Mouse (Mus musculus): ENCODE measurements at regions not wholly inside any gene's neighbourhood (a gene's known extent, or its start where the extent isn't known, plus 50 kb on each side); places are given as distances from the start of the nearest gene placed in this dataset.
A peak's percentile ranks its signal among the peaks of the same experiment; 100 is the strongest.

DNA sequence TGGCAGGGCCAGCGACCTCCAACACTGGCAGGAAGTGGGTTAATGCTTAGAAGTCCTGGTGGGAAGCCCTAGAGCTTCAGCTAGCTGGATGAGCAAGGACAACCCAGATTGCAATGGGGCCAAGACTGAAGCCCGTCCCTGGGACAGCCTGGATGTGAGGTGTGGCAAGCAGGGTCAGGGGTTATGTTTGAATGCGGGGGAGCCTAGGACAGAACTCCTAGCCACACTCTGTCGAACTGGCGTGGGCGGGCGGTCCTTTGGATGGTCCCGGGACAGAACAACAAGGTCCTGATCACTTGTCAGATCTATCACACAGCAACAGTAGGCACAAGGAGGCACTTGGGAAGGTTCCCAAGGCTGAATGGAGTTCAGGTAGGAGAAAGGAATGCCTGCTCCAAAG lies 101.1 kb upstream of the Ccnd1 start:
- DNase-seq, result no peak

DNA sequence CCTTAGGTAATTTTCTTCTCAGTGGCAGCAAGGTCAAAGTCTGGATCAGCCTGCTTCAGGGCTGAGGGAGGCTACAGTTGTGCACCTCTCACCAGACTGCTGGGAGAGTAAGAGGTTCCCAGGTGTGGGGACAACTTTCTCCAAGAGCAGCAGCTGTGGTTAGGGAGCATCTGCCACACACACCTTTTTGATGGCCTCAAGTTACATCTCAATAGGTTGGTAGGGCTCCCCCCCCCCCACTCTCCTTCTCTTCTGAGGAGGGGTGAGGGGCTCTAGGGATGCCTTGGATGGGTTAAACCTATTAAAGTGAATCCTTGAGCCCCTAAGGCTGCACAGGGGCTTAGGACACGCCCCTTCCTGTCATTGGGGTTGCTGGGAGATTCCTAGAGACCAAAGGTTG lies 94.7 kb upstream of the Ccnd1 start:
- no peak for DNase-seq

DNA sequence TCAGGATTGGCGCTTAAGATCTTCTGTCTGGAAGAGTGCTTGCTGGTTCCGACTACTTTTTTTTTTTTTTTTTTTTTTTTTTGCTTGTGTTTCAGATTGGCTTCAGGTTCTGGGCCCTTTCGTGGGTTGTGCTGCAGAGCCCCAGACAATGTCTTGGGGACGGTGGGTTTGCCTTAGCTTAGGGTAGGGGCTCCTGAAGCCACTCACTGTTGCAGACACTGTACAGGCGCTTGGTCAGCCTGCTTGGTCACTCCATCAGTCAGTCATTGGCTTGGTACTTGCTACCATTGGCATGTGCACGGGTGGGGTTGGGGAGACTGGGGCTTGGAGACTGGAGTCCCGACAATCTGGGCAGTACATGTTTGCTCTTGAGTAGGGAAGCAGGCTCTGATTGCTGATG lies 91.5 kb upstream of the Ccnd1 start:
- DNase-seq, result no peak

DNA sequence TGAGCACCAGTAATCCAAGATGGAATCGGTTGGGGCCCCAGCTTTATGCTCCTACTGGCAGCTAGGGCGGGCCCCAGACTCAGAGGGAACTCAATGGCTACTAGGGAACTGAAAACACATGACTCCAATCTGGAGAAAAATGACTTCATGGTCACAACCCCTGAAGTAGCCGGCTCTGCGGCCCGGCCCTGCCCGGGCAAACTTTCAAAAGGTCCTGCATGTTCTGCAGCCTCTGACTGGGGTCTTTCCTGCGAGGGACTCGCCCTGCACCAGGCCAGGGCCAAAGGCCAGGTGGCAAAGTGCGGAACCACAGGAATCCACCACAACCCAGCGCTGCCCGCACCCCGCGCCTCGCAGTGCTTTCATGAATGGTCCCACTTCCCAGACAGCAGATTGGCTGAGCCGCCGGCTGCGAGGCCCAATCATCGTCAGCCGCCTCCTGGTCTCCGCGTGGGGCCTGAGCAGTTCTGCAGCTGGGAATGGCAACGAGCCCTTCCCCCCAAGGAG lies 91.0 kb upstream of the Ccnd1 start:
- peak; percentile 91 for DNase-seq

DNA sequence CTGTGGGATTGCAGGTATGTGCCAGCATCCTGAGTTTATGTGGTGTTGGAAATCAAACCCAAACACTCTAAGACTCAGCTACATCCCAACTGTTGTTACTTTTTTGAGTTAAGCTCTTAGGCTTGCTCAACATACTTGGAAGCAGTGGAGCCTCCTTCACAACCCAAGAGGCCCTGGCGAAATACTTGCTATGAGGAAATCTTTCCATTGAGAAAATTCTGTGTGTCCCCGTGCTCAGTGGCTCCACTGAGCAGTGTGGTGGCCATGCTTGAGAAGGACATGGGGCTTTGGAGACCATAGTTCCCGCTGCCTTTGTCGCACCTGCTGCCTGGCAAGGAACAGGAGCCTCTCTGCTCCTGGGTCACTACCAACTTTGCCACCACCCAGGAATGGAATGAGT lies 89.9 kb upstream of the Ccnd1 start:
- no peak for DNase-seq

DNA sequence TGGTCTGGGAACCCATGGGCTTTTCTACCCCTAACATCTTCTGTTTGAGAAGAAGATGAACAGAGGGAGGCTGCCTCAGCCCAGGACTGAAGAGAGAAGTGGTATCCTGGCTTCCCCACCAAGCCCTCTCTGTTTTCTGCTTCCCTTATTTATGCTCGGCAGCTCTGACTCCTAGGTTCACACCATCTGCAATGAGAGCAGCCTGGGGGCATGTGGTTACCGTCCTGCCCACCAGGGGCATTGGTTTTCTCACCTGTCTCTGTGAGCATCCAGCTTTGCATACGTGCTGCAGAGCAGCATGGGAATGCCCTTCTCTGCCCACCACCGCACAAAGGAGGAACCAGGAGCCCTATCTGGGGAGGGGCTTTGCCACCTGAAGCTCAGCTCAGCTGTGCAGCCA lies 89.4 kb upstream of the Ccnd1 start:
- DNase-seq, result peak; percentile 17

DNA sequence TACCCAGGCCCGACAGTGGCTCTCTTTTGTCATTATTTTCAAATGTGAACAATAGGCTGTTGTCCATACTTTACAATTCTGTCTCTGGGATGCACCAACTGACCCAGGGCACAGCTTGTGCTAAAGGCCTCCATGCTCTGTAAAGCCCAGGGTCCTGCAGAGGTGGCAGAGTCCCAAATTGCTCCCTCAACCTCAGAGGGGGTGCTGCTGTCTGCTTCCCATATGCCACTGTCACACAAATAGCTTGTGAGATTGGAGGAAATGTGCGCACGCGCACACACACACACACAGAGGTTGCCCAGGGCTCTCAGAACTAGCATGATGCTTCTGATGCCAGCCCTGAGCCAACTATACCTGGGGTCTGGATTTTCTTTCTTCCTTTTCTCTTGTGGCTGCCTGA lies 87.3 kb upstream of the Ccnd1 start:
- no peak for DNase-seq

DNA sequence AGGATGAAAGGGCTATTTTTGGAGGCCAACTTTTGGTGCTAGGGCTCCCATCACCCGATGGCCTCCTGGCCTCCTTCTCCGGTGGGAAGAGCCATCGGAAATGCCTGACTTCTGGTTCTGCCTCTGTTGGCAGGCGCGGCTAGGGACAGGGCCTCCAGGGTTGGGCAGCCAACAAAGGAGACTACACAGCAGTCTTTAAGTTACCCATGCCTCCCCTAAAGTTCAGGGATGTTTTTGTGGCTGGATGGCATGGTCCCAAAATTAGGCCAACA lies 86.2 kb upstream of the Ccnd1 start:
- peak; percentile 69 for DNase-seq

DNA sequence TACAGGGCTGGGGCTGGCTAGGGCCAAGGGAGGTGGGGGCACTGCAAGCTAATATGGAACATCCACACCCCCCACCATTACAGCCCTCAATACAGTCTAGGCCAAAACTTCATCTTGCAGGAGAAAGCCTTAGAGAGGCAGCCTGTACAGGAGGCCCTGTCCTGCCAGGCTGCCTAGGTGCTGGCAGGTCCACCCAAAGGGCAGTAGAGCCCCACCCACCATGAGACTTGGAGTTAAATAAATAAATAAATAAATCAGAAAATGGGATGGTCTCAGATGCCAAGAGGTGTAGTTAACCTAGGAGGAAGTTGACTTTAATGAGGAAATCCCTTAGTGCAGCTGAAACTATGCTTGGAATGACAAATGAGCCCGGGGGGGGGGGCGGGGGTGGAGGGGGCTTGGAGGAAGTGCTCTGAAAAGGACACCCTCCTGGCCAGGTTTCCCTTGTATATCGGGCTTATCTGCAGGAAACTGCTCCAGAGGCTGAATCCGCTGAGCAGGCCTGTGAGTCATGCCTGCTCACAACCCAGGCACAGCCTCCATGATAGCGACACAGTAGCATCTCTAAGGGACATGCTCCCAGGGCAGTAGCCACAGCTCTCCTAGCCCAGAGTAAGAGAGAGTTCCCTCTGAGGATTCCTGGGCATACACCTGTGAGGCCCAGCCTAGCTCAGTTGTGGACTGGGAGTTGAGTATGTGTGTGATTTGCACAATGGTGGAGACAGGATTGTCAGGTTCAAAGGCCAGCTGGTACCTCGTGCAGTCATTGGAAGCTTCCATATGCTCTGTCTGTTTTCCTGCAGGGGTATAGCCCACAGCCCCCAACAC lies 85.7 kb upstream of the Ccnd1 start:
- DNase-seq, result peak; percentile 69

DNA sequence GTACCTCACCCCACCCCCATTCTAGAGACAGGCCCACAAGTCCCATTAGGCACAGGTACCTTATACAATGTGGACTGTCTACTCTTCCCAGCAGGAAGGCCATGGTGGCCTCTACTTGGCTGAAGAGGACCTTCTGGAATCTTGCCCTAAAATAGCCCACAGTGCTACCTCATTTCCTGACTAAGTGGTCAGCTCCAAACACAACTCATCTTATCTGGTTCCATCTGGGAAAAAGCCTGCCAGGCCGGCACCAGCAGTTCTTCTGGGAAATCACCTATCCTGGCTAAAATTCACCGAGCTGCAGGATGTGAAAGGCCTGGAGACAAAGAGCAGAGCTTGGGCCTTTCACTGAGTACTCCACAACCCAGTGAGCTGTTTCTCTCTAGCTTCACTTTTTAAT lies 84.9 kb upstream of the Ccnd1 start:
- DNase-seq, result peak; percentile 26

DNA sequence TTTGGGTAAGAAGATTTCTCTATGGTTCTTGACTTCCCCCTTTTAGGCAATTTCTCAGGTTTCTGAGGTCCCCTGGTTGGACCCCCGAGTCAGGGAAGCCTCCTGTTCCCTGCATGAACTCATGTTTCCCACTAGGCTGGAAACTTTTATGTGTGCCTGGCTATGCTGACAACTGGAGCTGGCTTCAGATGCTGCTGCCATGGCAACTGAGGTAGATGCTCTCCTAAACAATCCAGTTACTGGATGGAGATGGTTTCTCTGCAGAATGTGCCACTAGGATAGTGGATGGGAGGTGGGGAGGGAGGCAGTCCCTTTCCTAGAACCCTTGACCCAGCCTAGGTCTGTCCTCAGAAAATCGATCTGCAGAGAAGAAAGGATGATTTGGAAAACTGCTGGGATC lies 79.4 kb upstream of the Ccnd1 start:
- no peak for DNase-seq

DNA sequence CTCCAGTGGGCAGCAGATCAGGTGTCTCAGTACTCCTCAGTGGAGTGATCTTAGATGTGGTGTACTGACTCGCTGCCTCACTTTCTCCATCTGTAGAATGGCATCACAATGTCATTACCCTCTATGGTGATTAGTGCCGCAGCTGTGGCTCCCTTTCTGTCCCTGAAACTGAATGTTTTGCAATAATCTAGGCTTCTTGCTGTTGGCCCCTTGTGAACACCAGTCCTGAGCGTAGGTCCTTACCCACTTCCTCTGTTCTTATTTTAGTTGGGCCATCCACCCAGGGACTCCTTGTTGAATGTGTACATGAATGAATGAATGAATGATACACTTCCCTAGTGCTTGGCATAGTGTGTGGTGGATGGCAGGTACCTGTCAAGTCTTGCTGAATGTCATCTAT lies 78.4 kb upstream of the Ccnd1 start:
- no peak for DNase-seq

DNA sequence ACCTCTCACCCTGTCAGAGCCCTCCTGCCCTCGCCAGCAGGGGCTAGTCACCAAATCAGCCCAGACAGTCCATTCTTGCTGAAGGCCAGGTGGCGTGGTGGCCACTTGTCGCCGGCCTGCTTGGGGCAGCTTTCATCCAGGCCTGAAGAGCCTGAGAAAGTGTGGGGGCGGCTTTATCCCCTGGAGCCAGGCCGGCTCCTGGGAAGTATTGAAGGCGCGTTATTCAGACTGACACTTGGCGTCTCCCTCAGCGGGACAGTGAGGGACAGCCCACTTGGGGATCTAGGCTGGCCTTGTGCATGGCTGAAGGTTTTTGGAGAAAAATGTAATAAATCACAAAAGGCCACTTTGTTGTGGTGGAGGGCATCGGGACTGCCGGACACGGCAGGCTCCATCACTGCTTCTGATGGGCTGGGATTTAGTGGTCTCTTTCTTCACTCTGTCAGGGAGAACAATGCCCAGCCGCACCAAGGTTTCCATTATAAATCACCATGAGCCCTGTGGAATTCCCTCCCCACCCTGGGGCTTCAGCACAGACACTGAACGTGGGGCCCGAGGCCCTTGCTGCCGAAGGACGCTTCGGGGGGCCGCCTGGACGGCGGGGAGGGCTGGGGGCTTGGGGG lies 75.8 kb upstream of the Ccnd1 start:
- no peak for DNase-seq

DNA sequence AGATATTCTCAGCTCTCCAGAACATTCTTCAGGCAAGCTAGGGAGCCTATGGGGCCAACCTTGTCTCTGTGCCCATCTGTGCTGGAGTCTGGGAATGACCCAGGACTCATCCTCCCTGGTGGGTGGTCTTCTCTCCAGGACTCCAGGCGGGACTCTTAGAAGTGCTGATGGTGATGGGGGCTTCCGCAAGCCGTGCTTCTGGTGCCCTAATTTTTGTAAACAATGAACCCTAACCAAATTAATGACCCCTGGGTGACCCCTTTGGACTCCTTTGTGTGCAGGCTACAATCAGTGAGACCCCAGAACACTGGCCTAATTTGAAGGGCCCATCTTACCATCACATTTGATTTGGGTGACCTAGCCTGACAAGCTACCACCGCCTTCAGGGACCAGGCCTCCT lies 71.0 kb upstream of the Ccnd1 start:
- DNase-seq, result no peak

DNA sequence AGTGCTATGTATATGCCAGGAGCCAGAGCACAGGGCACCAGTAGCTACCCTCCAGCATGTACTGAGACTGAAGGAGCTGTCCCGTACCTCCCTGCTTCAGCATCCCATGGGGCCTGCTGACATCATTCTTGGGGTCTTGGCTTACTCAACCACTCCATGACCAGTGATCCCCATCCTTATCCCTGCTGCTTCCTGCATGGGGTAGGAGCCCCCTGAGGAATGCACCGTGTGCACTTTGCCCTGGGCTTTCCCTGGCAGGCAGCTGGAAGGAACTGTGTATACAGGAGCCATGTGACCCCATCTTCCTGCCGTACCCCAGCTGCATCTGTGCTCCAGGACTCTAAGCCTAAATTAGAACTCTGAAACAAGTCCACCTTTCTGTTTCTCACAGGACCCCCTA lies 70.3 kb upstream of the Ccnd1 start:
- DNase-seq, result no peak

DNA sequence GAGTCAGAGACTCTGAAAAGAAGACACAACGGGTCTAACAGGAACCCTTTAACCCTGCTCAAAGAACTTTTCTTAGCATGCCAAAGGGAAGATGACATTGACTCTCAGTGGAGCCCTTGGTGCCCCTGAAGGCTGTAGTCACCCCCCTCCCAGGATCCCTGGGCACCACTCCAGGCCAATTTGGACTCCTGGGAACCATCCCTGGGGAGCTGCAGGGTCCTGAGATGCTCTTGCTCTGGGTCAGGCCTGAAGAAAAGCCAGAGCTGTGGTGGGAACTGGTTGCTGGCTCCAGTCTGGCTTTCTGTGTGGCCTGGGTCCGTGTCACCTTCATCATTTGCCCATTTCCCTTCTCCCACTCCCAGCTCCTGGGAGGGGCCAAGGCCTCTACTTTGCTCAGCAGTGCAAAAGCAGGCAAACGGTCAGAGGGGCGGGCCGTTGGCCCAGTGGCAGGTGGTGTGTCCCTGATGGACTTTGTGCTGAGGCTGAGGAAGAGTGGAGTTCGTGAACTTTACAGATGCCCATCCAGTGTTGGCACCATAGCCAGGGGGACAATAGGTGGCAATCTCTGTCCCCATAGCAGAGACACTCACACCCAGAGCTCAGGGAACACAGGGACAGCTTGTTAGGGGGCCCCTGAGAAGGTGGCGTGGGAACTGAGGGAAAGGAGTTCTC lies 69.1 kb upstream of the Ccnd1 start:
- no peak for DNase-seq

DNA sequence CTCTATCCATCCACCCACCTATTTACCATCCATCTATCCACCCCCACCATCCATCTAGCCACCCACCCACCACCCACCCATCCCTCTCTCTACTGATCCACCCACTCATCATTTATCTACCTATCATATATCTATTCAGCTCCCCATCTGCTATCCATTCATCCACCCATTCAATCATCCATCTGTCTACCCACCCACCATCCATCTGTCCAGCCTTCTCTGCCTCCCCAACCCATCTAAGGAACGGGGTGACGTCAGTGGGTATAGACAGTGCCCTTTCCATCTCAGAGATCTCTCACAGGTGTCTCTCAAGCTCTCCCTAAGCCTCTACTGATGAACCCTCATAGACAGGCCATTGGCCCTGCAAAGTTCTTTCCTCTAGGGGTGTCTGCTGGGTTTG lies 67.5 kb upstream of the Ccnd1 start:
- DNase-seq, result no peak

DNA sequence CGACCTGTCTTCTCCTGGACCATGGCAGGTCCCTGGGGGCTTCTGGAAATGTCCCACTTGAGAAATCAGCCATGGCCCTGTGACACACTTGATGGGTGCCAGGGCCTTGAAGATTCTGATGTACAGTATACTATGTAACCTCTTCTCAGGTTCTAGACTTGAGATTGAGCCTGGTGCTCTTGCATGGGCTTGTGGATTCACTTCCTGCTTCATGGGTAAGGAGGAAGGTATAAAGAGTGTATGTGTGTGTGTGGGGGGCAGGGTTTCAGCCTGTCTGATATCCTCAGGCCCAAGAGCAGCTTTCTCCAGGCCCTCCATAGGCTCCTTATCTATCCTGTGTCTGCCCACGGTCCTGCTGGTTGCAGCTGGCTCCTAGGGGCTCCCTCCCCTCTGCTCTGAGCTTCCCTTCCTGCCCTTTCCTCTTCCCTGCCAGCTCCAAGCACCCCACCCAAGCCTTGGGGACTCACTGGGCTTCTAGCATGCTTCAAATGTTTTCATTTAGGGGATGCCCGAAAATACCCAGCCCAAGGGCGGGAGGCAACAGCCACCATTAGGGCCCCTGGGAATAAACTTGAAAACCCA lies 61.9 kb upstream of the Ccnd1 start:
- no peak for DNase-seq

DNA sequence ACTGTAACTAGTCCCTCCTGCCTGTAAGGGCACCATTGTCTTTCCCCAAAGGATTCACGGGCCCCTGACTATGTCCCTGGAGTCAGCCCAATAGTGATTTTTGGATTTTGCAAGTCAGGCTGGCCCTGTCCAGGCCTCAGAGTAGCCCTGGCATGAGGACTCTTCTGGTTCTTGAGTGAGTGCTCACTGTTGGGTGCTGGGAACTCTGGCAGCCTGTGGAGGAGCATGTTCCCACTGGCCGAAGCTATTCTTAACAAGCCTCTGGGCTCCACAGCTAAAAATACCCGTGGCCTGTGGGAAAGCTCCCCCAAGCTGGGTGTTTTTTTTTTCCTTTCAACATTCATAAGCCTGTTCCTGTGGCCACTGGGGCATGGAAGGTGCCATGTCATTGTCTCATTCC lies 60.0 kb upstream of the Ccnd1 start:
- no peak for DNase-seq

DNA sequence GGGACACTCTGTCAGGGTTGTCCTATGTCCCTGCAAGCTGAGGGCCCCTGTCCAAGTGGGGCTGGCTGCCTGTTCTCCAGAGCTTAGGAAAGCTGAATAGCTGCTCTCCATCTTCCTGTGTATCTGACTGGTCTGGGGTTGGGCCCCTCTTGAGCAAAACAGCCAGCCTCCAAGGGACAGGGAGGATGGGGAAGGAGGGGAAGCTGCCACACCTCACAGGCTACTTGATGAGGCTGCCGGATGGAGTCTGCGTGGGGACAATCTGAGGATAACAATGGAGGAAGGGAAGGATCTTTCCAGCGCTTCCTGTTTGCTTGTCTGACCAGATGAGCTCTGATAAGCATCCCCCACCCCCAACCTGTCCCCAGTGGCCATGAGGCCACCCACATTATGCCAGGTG lies 57.1 kb upstream of the Ccnd1 start:
- peak; percentile 27 for DNase-seq

DNA sequence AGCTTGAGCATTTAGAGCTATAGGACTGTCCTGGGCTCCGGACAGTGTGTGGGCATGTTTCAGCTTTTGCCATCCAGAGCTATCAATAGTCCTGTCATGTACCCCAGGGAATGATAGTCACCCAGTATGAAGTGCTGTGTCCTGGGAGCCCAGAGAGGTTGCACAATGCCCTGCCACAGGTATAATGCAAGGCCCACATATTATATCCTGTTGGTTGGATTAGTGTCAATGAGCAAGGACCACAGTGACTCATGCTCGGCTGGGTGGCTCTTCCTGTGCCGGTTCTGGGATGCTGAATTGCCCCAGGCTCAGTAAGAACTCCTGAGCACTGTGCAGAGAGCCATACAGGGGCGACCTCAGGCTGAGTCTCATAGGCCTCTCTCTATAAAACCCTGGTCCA lies 54.5 kb upstream of the Ccnd1 start:
- no peak for DNase-seq

DNA sequence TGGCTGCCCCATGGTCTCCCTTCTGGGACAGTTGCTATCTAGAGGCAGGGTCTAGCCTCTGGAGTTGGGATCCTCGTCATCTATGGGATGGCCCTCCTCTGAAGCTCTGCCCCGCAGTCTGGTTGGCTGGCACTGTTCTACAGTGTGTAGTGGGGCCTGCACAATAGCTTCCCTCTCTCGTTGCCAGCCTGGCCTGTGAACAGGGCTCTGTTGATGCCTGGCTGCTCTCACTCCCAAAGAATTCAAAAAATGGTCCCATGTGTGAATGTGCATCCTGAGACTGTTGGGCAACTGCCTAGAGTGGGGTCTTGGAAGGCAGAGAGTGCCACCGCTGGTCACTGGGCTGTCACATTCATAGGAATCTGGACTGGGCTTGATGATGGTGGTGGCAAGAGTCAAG lies 53.8 kb upstream of the Ccnd1 start:
- DNase-seq, result no peak

DNA sequence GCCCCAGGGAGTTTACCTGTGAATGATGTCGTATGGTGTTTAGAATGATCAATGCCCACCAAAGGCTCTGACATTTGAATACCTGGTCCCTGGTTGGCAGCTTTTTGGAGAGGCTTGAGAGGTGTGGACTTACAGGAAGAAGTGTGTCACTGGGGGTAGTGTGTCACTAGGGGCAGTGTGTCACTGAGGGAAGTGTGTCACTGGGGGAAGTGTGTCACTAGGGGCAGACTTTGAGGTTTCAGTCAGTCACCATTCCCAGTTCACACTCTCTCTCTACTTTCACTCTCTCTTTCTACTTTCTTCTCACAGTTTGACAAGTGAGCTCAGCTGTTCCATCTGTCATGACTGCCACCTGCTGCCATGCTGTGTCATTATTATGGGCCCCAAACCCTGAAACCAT lies 52.0 kb upstream of the Ccnd1 start:
- DNase-seq, result no peak

Data from kidney, postnatal 14 days (tissue).